Mouse (Mus musculus): Measurements from ENCODE around the gene Lrmda.
A peak's percentile ranks its signal among the peaks of the same experiment; 100 is the strongest.

Gene Lrmda

DNA sequence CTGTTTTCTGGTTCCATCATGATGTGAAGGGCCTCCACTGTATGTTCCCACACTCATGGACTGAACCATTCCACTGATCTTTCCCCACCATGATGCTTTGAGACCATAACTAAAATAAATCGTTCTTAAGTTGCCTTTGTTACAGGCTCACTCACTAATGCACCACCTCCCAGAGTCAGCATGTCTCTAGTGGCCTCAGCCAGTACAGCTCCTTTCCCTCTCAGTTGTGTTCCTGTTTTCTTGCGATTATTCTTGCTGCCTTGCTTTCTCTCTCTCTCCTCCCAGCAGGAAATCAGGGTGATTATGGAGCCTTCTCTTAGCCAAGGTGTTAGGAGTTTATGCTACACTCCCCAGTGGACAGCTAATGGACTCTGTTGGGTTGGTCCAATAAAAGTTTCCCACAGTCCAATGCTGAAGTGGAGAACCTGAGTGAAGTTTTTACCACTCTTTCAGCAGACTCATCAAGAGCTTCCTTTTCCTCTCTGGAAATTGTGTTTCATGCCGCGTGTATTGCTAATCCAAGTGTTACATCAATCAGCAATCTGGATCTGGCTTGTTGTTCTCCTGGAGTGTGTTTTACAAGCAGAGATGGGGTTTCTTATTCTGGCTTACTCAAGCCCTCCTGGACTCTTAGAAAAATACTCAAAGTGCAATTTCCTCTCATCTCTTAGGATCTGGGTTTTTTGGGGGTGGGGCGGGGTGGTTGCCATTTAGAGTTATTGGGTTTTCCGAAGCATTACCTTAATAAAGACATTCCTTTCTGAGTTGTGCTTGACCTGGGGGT lies 490.4 kb downstream of the Lrmda start:
- no peak for DNase-seq (ENCODE audit: low spot score)

DNA sequence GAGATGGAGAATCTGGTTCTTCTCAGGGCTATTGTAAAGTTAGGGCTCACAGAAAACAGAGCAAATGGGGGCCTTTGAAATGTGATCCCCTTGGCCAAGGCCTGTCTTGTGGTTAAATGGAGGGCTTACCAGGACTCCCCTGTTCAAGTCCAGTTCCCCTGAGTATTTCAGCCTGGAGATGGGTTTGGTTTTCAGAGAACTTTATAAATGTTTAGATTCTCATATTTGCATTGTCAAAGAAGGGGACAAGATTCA lies 490.9 kb downstream of the Lrmda start:
- DNase-seq (ENCODE audit: low spot score) = no peak

- DNase-seq (ENCODE audit: low spot score) = no peak
Observed at GRCm38 (mm10) chr14:22514362-22515084, 495.0 kb downstream of the Lrmda start.

- DNase-seq (ENCODE audit: low spot score) = no peak
Observed at GRCm38 (mm10) chr14:22530706-22531105, 511.2 kb downstream of the Lrmda start.

- no peak for DNase-seq (ENCODE audit: low spot score)
Observed at GRCm38 (mm10) chr14:22533501-22533900, 514.0 kb downstream of the Lrmda start.

DNA sequence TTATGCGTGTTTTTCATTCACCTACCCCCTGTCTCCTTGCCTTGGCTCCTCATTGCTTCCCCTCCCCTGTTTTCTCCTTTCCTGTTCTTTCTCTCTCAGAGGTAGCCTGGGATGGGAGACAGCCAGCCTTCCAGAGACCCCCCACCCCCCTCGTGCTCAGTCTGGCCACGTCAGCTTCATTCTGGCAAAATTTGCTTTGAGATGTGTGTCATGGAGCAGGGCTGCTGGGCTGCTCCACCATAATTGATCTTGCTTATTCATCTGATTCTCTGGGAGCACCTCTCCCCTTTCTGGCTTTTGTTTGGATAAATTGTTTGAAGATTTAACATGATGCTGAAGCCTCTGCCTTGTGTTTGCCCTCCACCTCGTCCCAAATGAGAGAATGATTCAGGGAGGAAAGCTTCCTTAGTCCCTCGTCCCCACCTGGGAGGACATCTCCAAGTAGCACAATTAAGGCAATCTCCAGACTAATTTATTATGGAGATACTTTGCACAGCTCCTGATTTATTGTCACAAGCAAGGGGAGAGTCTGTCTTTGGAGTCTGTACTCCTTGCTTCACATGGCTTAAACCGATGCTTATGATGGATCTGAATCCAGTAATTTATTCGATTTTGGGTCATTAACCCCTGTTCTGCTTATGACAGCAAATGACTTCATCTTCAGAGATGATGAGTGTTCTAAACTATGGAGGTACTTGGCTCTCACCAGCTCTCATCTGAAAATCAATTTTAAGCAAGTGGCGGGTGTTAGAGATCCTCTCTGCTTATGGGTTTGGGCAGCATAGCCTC lies 526.6 kb downstream of the Lrmda start:
- no peak for DNase-seq (ENCODE audit: low spot score)

GRCm38 (mm10) chr14:22546676-22546984 lies 527.1 kb downstream of the Lrmda start:
- no peak for DNase-seq (ENCODE audit: low spot score)

GRCm38 (mm10) chr14:22548286-22548685 lies 528.8 kb downstream of the Lrmda start:
- no peak for DNase-seq (ENCODE audit: low spot score)

DNA sequence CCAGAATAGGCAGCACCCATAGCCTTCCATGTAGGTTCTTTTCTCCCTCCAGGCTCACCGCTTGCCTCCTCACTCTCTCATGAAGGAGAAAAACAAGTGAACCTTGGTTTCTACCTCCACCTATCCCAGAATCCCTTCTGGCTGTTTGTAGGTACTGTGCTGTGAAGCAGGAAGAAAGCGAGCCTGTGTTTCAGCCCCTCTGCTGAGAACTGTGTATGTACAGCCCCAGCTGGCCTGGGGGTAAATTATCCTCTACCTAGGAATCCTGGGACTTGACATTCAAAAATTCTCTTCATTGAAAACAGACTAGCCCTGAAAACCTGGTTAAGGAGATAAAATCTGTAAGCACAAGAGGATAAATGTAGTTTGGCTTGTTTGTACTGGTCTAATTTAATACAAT lies 529.7 kb downstream of the Lrmda start:
- DNase-seq (ENCODE audit: low spot score) = no peak

DNA sequence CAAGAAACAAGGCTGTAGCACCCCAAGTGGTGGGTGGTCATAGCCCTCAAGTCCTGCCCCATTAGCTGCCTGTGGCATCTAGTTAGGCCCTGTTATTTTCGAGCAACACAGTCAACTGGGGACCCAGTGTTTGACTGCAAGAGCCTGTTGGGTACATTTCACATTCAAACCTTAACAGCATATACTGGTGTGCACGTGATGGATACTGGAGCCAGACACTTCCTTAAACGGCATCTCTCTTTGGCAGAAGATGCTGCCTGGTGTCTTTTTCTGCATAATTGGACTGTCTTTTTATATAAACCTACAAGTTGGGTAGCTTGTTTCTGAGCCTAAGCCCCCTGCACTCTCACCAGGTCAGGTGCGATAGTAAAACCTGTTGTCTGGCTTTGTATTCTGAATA lies 532.8 kb downstream of the Lrmda start:
- no peak for DNase-seq (ENCODE audit: low spot score)

DNA sequence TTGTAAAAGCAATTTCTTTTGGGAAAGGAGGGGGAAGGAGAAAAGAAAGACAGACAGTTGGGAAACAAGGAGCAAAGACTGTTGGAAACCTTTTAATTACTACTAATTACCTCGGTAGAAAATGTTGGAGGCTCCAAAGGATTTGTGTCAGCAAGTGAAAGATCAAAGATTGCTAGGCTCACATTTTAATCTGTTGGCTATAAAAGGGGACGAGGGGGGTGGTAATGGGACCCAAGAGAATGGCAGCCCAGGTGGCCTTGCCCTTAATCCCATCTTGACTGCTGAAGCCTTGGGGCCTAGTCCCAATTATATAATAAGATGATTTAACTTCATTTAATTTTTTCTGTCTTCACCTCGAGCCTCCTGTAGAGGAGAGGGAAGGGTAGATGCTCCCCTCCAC lies 533.3 kb downstream of the Lrmda start:
- no peak for DNase-seq (ENCODE audit: low spot score)

- DNase-seq (ENCODE audit: low spot score) = no peak
Observed at GRCm38 (mm10) chr14:22553717-22554116, 534.2 kb downstream of the Lrmda start.

DNA sequence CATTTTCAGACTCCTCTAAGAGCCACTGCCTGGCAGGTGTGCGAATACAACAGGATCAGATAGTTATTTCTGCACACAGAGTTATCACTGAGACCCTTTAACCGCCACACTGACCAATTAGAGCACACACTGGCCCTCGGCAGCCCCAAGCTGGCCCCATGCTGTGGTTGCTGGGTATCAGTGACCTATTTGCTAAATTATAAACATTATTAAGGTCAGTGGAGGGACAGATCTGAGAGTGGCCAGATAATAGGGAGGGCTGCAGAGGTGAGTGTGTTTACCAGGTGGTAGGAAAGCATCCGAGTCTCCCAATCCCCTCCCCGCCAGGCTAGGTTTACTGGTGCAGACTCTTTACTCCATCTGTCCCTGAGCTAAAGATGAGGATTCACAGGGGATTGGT lies 553.0 kb downstream of the Lrmda start:
- DNase-seq (ENCODE audit: low spot score) = no peak

DNA sequence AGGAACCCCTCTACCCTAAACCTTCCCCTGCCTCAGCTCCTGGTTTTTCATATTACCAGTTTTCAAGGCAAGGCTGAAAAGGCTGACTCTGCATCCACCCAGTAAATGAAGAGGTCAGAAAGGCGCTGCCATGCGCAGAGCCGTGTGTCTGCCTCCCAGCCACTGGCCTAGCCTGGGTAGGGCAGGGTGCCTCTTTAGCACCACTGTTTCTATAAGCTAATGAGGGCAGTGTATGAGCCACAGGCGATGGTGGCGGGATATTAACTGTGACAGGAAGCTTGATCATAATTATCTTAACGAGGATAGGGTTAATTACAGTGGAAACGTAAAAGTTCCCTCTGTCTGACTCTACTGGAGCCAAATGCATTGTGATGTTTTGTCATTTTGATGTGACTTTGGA lies 554.1 kb downstream of the Lrmda start:
- no peak for DNase-seq (ENCODE audit: low spot score)

- no peak for DNase-seq (ENCODE audit: low spot score)
Observed at GRCm38 (mm10) chr14:22574006-22574405, 554.5 kb downstream of the Lrmda start.

DNA sequence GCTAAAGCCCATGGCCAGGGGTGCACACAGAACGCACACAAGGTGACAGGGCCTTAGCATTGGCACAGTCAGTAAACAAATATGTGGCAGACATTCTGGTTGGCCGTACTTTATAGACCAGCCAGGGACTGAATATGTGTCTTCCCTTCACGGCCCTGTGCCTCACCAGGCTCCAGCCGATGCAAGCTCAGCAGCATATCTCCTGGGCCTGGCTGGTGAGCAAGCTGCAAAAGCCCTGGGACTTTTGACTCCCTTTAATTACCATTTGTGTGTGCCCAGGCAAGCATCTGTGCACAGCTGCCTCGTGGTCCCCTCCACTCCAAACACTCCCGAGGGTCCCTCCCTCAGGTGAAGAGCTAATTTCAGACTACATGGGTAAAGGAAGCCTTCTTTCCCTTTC lies 556.9 kb downstream of the Lrmda start:
- DNase-seq (ENCODE audit: low spot score) = no peak

GRCm38 (mm10) chr14:22577411-22578037 lies 558.0 kb downstream of the Lrmda start:
- DNase-seq (ENCODE audit: low spot score) = no peak

- DNase-seq (ENCODE audit: low spot score) = peak; percentile 33
Observed at GRCm38 (mm10) chr14:22578224-22578623, 558.7 kb downstream of the Lrmda start.

DNA sequence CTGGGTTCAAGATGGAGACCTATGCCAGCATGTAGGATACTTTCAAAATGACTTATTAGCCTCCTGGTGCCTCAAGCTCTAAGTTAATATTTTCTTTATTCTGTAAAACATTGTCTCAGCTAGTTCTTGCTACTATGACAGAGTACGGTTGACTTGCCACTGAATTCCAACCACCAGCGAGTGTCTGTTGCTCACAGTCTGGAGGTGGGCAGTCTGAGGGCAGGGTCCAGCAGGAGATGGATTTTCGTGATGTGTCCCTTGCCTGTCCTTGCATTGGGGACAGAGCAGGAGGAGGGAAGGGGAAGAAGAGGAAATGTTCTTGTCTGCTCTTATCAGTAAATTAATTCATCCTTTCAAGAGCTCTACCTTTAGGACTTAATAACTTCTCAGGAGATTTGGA lies 559.5 kb downstream of the Lrmda start:
- no peak for DNase-seq (ENCODE audit: low spot score)

DNA sequence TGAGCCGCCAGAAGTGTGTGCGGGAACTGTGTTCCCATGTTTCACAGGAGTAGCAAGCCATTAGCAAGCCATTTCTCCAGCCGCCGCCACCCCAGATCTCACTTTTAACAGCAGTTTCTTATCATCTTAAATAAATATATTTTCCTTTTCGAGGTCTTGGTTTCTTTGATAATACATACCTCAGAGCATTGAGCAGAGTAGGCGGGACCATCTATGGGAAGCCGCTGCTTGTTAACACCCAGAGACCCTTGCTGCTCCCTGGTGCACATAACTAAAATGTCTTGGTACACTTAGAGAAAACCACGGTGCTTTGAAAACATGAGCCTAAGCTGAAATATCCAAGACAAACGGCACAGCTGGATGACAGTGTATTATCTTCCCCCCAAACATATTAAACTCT lies 562.6 kb downstream of the Lrmda start:
- DNase-seq (ENCODE audit: low spot score) = no peak

- DNase-seq (ENCODE audit: low spot score) = no peak
Observed at GRCm38 (mm10) chr14:22586281-22586680, 566.8 kb downstream of the Lrmda start.

DNA sequence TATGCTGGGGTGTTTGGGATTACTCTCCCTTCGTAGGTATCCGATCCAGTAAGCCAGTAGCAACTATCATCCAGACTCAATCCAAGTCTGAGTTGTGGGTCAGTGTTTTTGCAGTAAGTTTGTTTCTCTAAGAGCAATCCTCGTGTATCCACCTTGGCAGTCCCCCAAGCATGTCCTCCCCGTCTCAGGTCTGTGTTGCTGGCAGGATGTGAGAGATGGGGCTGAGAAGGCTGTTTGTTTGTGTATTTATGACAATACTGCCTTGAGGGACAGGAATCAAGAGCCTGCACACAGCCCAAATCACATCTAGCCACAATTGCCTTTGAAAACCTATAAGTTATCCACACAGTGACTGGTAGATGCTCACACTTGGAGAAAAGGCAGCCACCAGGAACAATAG lies 567.3 kb downstream of the Lrmda start:
- no peak for DNase-seq (ENCODE audit: low spot score)
